Mouse (Mus musculus) left cerebral cortex, adult 2 months (tissue): ENCODE measurements around the gene Col16a1. TPM values are rescaled to one million over a fixed set of nuclear protein-coding genes. Genes with fewer than 3 reads are reported as not detected.

Source experiments
- DNase-seq, 2 experiments: peaks; one replicate each; pipeline ENCODE4 v3.0.0; 2021 to 2022; ENCODE audit warnings: low spot score in 2 of 2, mixed read lengths in 1 of 2; ENCODE audit errors: extremely low spot score in 1 of 2
- H3K27ac ChIP-seq: fragments of 200-600 bp; 2 replicates; pipeline ENCODE4 v1.8.1; 2022
- H3K4me3 ChIP-seq: fragments of 200-600 bp; 2 replicates; pipeline ENCODE4 v1.8.1; 2022
- CTCF ChIP-seq: fragments of 200-600 bp; IDR thresholded peaks from 2 replicates; pipeline ENCODE4 v1.8.1; 2022; ENCODE audit warnings: antibody characterized with exemption, mild to moderate bottlenecking, moderate library complexity
- intact Hi-C: fragments of 180-260 bp; cut with DNase I; formaldehyde crosslinking; loops from one replicate; pipeline ENCODE4 v1.15.1; 2025
- total RNA-seq, 2 experiments: library from RNA; stranded (reverse); gene quantifications; 2 replicates each; pipeline ENCODE4 v1.2.3; 2021

The Col16a1 gene
- total RNA-seq, 2 experiments from 2014 or later, result 16.2 to 20.1 TPM

DNA sequence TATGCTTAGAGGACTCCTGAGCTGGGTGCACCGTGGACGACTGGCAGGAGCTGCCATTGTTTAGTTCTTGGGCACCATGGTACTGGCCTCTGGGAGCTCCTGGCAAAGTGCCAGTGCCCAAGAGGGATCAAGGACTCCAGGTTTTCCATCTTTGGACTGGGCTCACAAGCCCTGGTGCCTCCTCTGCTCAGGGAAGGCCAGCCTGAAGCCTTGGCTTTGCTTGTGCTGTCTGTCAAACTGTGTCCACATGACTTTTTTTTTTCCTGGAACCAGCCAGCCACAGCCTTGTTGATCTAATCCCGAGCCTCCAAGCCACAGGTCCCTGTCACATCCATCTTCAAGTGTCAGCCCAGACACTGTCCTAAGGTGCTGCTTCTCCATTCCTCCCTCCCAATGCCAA lies 94.1 kb downstream of the Col16a1 start:
- intact Hi-C loops, result no loop called here
- no peak overlapping the region for H3K4me3 ChIP-seq
- DNase-seq, result no peak
- TF ChIP-seq CTCF, result no peak
- no peak overlapping the region for H3K27ac ChIP-seq

DNA sequence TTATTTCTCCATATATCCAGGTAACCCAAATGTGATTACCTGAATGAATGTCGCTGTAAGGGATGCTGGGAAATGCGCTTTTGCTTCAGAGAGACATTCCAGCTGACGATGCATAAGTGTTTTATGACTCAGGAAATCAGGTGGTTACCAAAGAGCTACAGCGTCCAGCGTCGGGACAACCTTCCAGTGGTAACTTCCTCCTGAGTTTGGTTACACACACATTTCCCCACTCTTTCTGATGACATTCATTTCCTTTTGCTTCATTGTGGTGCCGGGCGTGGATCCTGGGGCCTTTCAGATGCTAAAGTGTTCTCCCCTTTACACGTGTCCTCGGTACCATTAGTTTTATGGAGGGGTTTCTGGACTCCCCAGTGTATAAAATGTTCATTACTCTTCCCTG lies 100.8 kb downstream of the Col16a1 start:
- intact Hi-C loops, result no loop called here
- no peak for DNase-seq
- no peak for TF ChIP-seq CTCF
- Histone ChIP-seq H3K4me3 (no peak overlapping the region), H3K27ac (no peak overlapping the region)

Other genes with a start within 250 kb of the Col16a1 start
- 100 to 1,000 TPM; 126 to 131 TPM for gene Ptp4a2, start 236.6 kb upstream of the Col16a1 start, total RNA-seq
- gene Spocd1, start 118.6 kb upstream of the Col16a1 start, total RNA-seq, result under 1 TPM; 0.40 to 0.57 TPM
- gene Adgrb2, start 63.0 kb upstream of the Col16a1 start, total RNA-seq, result 100 to 1,000 TPM; 422 to 424 TPM
- gene Pef1, start 54.7 kb downstream of the Col16a1 start, total RNA-seq, result 10 to 100 TPM; 65.6 to 81.3 TPM
- gene Hcrtr1, start 91.5 kb downstream of the Col16a1 start, total RNA-seq, result 1 to 10 TPM; 1.7 to 2.1 TPM
- 10 to 100 TPM; 13.3 to 17.0 TPM for gene Tinagl1, start 127.3 kb downstream of the Col16a1 start, total RNA-seq
- gene Gm853, start 174.6 kb downstream of the Col16a1 start, total RNA-seq, result not detected
- gene Serinc2, start 231.4 kb downstream of the Col16a1 start, total RNA-seq, result 10 to 100 TPM in 1 of 2 experiments, 1 to 10 TPM in 1; 6.5 to 11.9 TPM